Mouse (Mus musculus) midbrain, embryonic 14.5 days (tissue): ENCODE measurements at regions not wholly inside any gene's neighbourhood (a gene's known extent, or its start where the extent isn't known, plus 50 kb on each side); places are given as distances from the start of the nearest gene placed in this dataset.

ENCODE experiments used
- ATAC-seq: fragments of 200-750 bp; cut with Nextera tagmentation; 2 replicates; pipeline ENCODE4 v1.8.0; 2017; ENCODE audit warnings: moderate number of reproducible peaks, moderate library complexity; ENCODE audit not compliant: low FRiP score, low TSS enrichment
- DNase-seq: peaks from one replicate; pipeline ENCODE4 v3.0.0-alpha.2; 2015
- H3K27ac ChIP-seq: fragments of 300-500 bp; sonication (generic); replicated peaks from 2 replicates; pipeline ENCODE4 v1.5.1; 2014; ENCODE audit warnings: mild to moderate bottlenecking, low read depth, low read length, moderate library complexity
- H3K27me3 ChIP-seq: fragments of 300-500 bp; sonication (generic); 2 replicates; pipeline ENCODE4 v1.6.1; 2014; ENCODE audit warnings: low read length, control low read depth, mixed read lengths; ENCODE audit not compliant: control insufficient read depth, insufficient read depth
- H3K36me3 ChIP-seq: fragments of 300-500 bp; sonication (generic); 2 replicates; pipeline ENCODE4 v1.6.1; 2014; ENCODE audit warnings: low read length, control low read depth; ENCODE audit not compliant: control insufficient read depth, insufficient read depth
- H3K4me1 ChIP-seq: fragments of 300-500 bp; sonication (generic); 2 replicates; pipeline ENCODE4 v1.6.1; 2014; ENCODE audit warnings: mild to moderate bottlenecking, antibody characterized with exemption, low read length, control low read depth; ENCODE audit not compliant: control insufficient read depth, insufficient read depth
- H3K4me2 ChIP-seq: fragments of 300-500 bp; sonication (generic); 2 replicates; pipeline ENCODE4 v1.6.1; 2014; ENCODE audit warnings: mild to moderate bottlenecking, low read length, moderate library complexity
- H3K4me3 ChIP-seq: fragments of 300-500 bp; sonication (generic); replicated peaks from 2 replicates; pipeline ENCODE4 v1.5.1; 2014; ENCODE audit warnings: low read depth, low read length
- H3K9ac ChIP-seq: fragments of 300-500 bp; sonication (generic); replicated peaks from 2 replicates; pipeline ENCODE4 v1.6.1; 2014; ENCODE audit warnings: mild to moderate bottlenecking, low read length, moderate library complexity
- H3K9me3 ChIP-seq: fragments of 300-500 bp; sonication (generic); 2 replicates; pipeline ENCODE4 v1.6.1; 2016; ENCODE audit warnings: low read length, control low read depth, mixed read lengths; ENCODE audit not compliant: control insufficient read depth
- WGBS: fragments of 180-500 bp; shearing (Covaris S2); extraction: QIAGEN DNeasy Blood & Tissue Kit; methylation state at CpG from one replicate; pipeline ENCODE4 v1.1.7; 2014; 5-methylcytosine and 5-hydroxymethylcytosine counted together

DNA sequence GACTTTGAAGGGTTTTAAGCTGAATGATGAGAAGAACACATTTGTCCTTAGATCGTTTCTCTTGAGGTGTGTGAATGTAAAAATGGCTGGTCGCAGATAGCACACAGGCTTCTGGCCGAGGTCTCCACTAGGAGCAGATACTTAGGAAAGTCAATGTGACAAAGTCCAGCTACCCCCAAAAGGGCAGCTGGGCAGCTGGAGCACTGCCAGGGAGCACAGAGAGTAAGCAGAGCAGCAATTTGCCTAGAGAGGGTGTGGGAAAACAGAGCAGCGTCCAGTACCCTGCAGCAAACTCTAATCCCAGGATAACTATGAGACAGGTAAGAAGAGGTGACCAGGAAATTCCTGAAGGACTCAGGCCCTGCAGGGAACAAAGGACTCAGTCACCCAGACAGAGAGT, 79.4 kb downstream of the S1pr1 start:
- 91% methylated on average over 4 of the region's 4 CpGs for WGBS
- DNase-seq (no peak), ATAC-seq (no peak)
- Histone ChIP-seq H3K4me2 (no peak overlapping the region), H3K9ac (no peak overlapping the region), H3K4me3 (no peak overlapping the region), H3K27ac (no peak overlapping the region), H3K36me3 (no peaks in the 10 kb centered on the region), H3K4me1 (peaks cover 8% of the 10 kb centered on the region; the same call in 1 of the 2 replicates), H3K27me3 (no peaks in the 10 kb centered on the region), H3K9me3 (no peaks in the 10 kb centered on the region)

DNA sequence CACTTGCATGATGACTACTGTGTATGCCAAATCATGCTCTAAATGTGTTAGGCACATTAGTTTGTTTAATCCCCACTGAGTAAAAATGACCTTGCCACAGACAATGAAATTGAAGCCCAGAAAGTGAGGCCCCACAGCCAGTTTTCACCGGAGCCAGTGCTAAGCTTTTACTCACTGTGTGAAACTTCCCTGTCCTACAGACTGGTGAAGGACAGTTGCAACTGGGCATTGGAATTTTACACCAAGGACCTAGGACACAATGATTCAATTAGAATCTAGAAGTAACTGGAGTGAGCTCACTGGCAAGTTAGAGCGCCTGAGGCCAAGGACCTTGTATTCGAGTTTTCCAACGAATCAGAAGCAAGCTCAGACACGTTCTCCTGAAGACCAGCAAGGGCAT, 79.8 kb downstream of the S1pr1 start:
- Histone ChIP-seq H3K27ac (no peak overlapping the region), H3K9me3 (no peaks in the 10 kb centered on the region), H3K9ac (no peak overlapping the region), H3K36me3 (no peaks in the 10 kb centered on the region), H3K4me1 (peaks cover 8% of the 10 kb centered on the region; the same call in 1 of the 2 replicates), H3K4me3 (no peak overlapping the region), H3K4me2 (no peak overlapping the region), H3K27me3 (no peaks in the 10 kb centered on the region)
- WGBS, result 90% methylated on average over 5 of the region's 5 CpGs
- DNase-seq (no peak), ATAC-seq (no peak)

DNA sequence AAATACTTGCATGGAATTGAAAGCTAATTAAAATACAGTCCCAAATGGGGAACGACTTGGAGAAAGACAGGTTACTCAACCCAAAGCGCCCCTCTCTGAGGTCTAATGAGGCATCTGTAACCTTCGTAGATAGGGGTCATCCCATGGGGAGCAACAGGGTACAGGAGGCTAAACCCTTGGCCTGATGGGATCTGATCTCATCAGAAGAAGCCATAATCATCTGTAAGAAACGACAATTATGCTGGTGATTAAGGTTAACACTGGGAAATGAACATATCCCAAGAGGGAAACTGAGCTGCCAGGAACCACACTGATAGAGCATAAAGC, 82.5 kb downstream of the S1pr1 start:
- peak; percentile 3 for DNase-seq
- 36% methylated on average over 4 of the region's 4 CpGs for WGBS
- H3K27ac ChIP-seq, result peak overlapping the region; percentile 68

DNA sequence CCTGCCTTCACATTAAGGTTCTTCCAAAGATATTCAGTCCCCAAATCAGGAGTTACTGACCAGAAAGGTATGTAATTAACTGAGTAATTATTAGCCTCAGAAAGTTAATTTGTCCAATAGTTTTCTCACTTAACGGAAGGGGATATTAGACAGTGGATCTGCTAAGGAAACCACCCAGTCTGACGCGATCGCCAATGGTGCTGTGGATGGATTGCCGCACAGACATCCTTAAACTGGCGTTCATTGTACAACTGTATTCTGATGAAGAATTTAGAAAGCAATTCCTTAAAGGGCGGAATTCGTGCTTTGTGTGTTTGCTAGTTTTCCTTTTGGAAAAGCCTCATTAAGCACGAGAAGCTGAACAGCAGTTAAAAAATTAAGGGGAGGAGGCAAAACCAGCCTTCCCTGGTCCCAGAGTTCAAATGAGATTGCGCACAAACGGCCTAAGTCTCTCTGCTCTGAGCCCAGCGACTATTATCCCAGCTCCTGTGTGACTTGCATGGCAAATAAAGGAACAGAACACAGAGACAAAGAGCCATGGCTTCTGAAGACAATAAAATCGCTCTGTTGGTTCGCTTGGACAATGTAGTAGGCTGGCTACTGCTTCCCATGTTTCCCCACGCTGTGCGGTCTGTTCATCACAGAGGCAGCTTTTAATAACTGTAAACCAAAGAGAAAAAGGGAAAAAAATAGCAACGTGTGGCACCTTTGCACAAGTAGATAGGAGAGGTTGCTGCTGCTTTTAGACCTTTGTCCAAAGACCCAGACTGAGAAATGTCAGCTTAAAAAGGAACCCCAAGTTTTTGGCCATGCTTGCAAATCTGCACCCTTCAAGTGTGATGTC, 83.1 kb downstream of the S1pr1 start:
- Histone ChIP-seq H3K9ac (no peak overlapping the region), H3K9me3 (no peaks in the 10 kb centered on the region), H3K4me2 (0 out of 2 replicates have a peak overlapping the region, but pooled peaks have one; percentile 0), H3K4me3 (no peak overlapping the region), H3K27me3 (no peaks in the 10 kb centered on the region), H3K36me3 (no peaks in the 10 kb centered on the region), H3K4me1 (peaks cover 8% of the 10 kb centered on the region; the same call in 1 of the 2 replicates), H3K27ac (peak overlapping the region; percentile 68)
- 39% methylated on average over 17 of the region's 17 CpGs for WGBS
- peak; percentile 75 for DNase-seq
- peak; percentile 77 for ATAC-seq

More for the DNA sequence above, 82.5 kb downstream of the S1pr1 start:
- no peaks in the 10 kb centered on the region for H3K9me3 ChIP-seq
- H3K36me3 ChIP-seq, result no peaks in the 10 kb centered on the region
- peaks cover 8% of the 10 kb centered on the region; the same call in 1 of the 2 replicates for H3K4me1 ChIP-seq
- H3K4me3 ChIP-seq, result no peak overlapping the region
- 0 out of 2 replicates have a peak, but pooled peaks have one; percentile 44 for ATAC-seq
- no peak overlapping the region for H3K9ac ChIP-seq
- H3K4me2 ChIP-seq, result 0 out of 2 replicates have a peak overlapping the region, but pooled peaks have one; percentile 0
- H3K27me3 ChIP-seq, result no peaks in the 10 kb centered on the region

DNA sequence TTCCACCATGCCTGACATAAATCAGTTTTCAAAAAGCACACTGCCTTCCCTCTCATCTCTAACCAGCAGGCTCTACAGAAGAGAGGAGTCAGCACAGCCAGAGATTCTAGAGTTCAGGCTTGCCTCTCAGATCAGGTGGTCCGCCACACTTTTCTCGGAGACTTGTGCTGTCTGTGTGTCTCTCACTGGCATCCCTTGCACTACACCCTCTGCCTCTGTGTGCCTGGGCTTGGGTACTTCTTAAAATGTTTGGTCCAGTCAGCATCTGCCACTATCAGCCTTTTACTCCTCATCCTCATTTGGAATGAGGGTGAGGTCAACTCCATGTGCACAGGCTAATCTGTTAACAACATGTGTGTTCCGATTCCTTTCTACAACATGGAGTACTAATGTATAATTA, 92.0 kb downstream of the S1pr1 start:
- Histone ChIP-seq H3K36me3 (no peaks in the 10 kb centered on the region), H3K4me3 (no peak overlapping the region), H3K27me3 (no peaks in the 10 kb centered on the region), H3K4me1 (no peaks in the 10 kb centered on the region), H3K27ac (no peak overlapping the region), H3K9me3 (no peaks in the 10 kb centered on the region), H3K4me2 (no peak overlapping the region), H3K9ac (no peak overlapping the region)
- whole genome bisulfite sequencing, result 96% methylated on average over 3 of the region's 3 CpGs
- ATAC-seq (no peak), DNase-seq (no peak)

DNA sequence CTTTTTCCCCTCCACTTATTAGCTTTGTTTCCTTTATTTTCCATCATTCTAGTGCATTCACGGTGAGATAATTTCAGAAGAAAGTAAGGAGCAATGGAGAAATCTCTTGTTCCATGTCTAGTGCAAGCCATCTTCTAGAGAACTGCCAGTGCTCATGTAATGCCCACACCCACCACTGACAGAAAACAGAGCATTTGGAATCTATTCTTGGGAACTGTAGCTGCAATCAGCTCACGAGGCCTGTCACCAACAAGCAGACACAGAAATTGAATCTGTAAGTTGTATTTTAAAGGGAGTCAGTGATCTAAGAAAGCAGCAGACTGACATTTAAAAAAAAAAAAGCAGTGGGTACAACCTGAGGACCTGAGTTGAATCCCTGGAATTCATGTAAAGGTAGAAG, 92.6 kb downstream of the S1pr1 start:
- no peak overlapping the region for H3K9ac ChIP-seq
- H3K4me3 ChIP-seq, result no peak overlapping the region
- H3K36me3 ChIP-seq, result no peaks in the 10 kb centered on the region
- WGBS, result 83% methylated on average over 2 of the region's 2 CpGs
- H3K4me2 ChIP-seq, result no peak overlapping the region
- DNase-seq (no peak), ATAC-seq (no peak)
- H3K27me3 ChIP-seq, result no peaks in the 10 kb centered on the region
- no peaks in the 10 kb centered on the region for H3K9me3 ChIP-seq
- H3K4me1 ChIP-seq, result no peaks in the 10 kb centered on the region
- no peak overlapping the region for H3K27ac ChIP-seq

DNA sequence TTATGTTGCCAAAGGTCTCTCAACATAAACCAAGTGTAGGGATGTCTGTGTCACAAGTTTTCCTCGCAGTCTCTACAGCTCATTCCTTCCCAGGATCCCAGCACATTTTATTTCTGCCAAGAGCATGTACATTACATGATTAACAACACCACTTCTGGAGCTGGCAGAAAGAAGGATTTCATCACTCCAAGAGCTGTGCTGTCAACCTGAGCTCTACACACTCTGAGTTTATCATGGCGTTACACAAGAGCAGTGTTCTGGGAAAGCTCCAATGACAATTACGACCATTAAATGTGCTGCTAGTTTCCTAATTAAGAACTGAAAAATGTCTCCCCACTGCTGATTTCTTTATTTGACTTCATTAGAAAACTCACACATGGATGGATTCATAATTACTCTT, 94.9 kb downstream of the S1pr1 start:
- no peaks in the 10 kb centered on the region for H3K36me3 ChIP-seq
- no peak overlapping the region for H3K27ac ChIP-seq
- 86% methylated on average over 3 of the region's 3 CpGs for WGBS
- H3K4me2 ChIP-seq, result no peak overlapping the region
- H3K4me3 ChIP-seq, result no peak overlapping the region
- no peak overlapping the region for H3K9ac ChIP-seq
- no peak for ATAC-seq
- no peaks in the 10 kb centered on the region for H3K4me1 ChIP-seq
- no peaks in the 10 kb centered on the region for H3K27me3 ChIP-seq
- H3K9me3 ChIP-seq, result no peaks in the 10 kb centered on the region
- DNase-seq, result no peak

DNA sequence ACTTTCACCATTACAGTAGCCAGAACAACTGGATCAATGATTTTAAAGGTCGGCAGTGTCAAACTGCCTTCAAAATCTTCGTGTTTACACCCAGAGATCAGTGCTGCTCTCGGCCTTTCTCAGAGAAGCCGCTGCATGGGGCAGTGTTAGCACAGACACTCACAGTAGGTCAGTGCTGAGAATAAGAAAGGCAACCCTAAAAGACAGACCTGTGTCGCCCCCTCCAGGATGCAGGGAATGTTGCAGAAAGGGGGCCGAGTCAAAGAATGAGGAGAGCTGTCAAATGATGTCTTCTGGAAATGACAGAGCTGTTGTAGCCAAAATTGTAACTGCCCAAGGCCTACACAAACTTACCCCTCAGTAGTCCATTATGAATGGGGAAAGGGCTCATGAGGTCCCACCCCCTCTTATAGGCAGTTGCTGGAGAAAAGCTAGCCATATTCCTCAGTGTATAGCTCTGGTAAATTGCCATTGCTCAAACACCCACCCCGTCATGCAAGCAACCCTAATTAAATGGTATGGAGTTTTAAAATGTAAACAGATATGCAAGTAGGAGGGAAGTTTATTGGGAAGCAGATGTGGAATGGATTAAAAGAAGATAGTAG, 98.8 kb downstream of the S1pr1 start:
- ATAC-seq (peak; percentile 64; the same call in 1 of the 2 replicates), DNase-seq (peak; percentile 57)
- WGBS, result 31% methylated on average over 7 of the region's 7 CpGs
- no peak overlapping the region for H3K4me2 ChIP-seq
- no peaks in the 10 kb centered on the region for H3K9me3 ChIP-seq
- H3K4me3 ChIP-seq, result no peak overlapping the region
- H3K27ac ChIP-seq, result no peak overlapping the region
- no peak overlapping the region for H3K9ac ChIP-seq
- no peaks in the 10 kb centered on the region for H3K36me3 ChIP-seq
- H3K27me3 ChIP-seq, result no peaks in the 10 kb centered on the region
- no peaks in the 10 kb centered on the region for H3K4me1 ChIP-seq

DNA sequence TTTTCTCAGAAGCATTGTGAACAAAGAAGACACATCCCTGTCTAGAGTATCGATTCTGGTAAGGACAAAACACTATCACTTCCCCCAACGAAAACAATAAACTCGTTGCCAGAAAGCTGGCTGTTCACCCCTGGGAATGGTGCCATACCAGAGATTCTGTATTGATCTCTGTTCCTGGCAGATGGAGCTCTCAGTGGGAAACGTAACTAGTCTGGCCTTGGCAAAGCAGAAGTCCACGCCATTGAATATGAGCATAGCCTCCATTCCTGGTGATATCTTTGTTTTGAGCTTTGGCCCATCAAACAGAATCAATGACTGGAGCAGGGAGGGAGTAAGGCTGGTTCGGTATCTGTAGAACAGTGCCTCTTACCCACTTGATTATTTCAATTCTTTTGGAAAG, 102.0 kb downstream of the S1pr1 start:
- 85% methylated on average over 6 of the region's 6 CpGs for WGBS
- no peak for ATAC-seq
- DNase-seq, result no peak
- Histone ChIP-seq H3K4me2 (no peak overlapping the region), H3K4me3 (no peak overlapping the region), H3K4me1 (no peaks in the 10 kb centered on the region), H3K9me3 (no peaks in the 10 kb centered on the region), H3K9ac (no peak overlapping the region), H3K36me3 (no peaks in the 10 kb centered on the region), H3K27ac (no peak overlapping the region), H3K27me3 (no peaks in the 10 kb centered on the region)
